Mouse (Mus musculus): ENCODE data around the gene Galnt16. TPM values are rescaled to one million over a fixed set of nuclear protein-coding genes. Genes with fewer than 3 reads are reported as not detected.

The Galnt16 gene
- 1 to 10 TPM; 2.0 to 3.0 TPM for total RNA-seq (2021)
- 3.0 and 3.4 TPM in 2 replicates for polyA plus RNA-seq (2012; rRNA removed)
- long read RNA-seq, partial matches to known transcripts = 0 of 3 reads
- long read RNA-seq, other reads (novel, unspliced or antisense) = 1 of 3 reads

- Histone ChIP-seq H3K27me3 (ENCODE audit: control insufficient read depth, insufficient read depth, low read length) (peaks cover 6% of the 10 kb centered on the region; the same call in 1 of the 2 replicates), H3K4me1 (ENCODE audit: control insufficient read depth, insufficient read depth, low read length) (no peaks in the 10 kb centered on the region; the same call in 1 of the 2 replicates), H3K4me3 (peak within 1 kb of the TSS; percentile 52), H3K9ac (ENCODE audit: low read depth, low read length) (peak within 1 kb of the TSS; percentile 71), H3K36me3 (ENCODE audit: control insufficient read depth, insufficient read depth, low read length) (no peaks in the 10 kb centered on the region), H3K79me2 (replicated peaks; ENCODE audit: control insufficient read depth, insufficient read depth, low read length) (no peaks in the 10 kb centered on the region), H3K27ac (no peak within 1 kb of the TSS)
- intact Hi-C loops (cut with DNase I) = no loop called here
- no peak for DNase-seq
- 18% methylated on average over 14 of the region's 14 CpGs for WGBS
- TF ChIP-seq CTCF (IDR thresholded peaks at IDR 0.05) (no peak), EP300 (IDR thresholded peaks at IDR 0.05; ENCODE audit: insufficient read depth, low read depth, low read length) (no peak), POLR2A (IDR thresholded peaks at IDR 0.05; ENCODE audit: insufficient read depth, low read depth, low read length) (no peak)
Observed at GRCm38 (mm10) chr12:80517977-80518376, at the start of gene Galnt16. Gene Galnt16, plus strand, starts transcription at chr12:80518277.

- Histone ChIP-seq H3K79me2 (replicated peaks; ENCODE audit: control insufficient read depth, insufficient read depth, low read length) (0 out of 2 replicates have a peak, but pooled peaks cover 2% of the 10 kb centered on the region), H3K36me3 (ENCODE audit: control insufficient read depth, insufficient read depth, low read length) (no peaks in the 10 kb centered on the region; the same call in 1 of the 2 replicates), H3K9ac (ENCODE audit: low read depth, low read length) (no peak overlapping the region; the same call in 1 of the 2 replicates), H3K27me3 (ENCODE audit: control insufficient read depth, insufficient read depth, low read length) (no peaks in the 10 kb centered on the region), H3K4me1 (ENCODE audit: control insufficient read depth, insufficient read depth, low read length) (no peaks in the 10 kb centered on the region), H3K4me3 (no peak overlapping the region), H3K27ac (peak overlapping the region; percentile 47)
- no peak for TF ChIP-seq EP300 (IDR thresholded peaks at IDR 0.05; ENCODE audit: insufficient read depth, low read depth, low read length)
- no peak for TF ChIP-seq POLR2A (IDR thresholded peaks at IDR 0.05; ENCODE audit: insufficient read depth, low read depth, low read length)
- no peak for TF ChIP-seq CTCF (IDR thresholded peaks at IDR 0.05)
- peak in 1 of 2 experiments; percentile 16 for DNase-seq
- intact Hi-C loops (cut with DNase I) = no loop called here
- WGBS = 53% methylated on average over 2 of the region's 2 CpGs
Observed at GRCm38 (mm10) chr12:80470206-80470605, 47.9 kb upstream of the Galnt16 start.

GRCm38 (mm10) chr12:80471926-80472325 lies 46.2 kb upstream of the Galnt16 start:
- TF ChIP-seq CTCF (IDR thresholded peaks at IDR 0.05) (no peak), EP300 (IDR thresholded peaks at IDR 0.05; ENCODE audit: insufficient read depth, low read depth, low read length) (no peak), POLR2A (IDR thresholded peaks at IDR 0.05; ENCODE audit: insufficient read depth, low read depth, low read length) (no peak)
- 43% methylated on average over 4 of the region's 4 CpGs for WGBS

GRCm38 (mm10) chr12:80473731-80474130 lies 44.3 kb upstream of the Galnt16 start:
- no peak overlapping the region for H3K4me3 ChIP-seq
- no peak for TF ChIP-seq EP300 (IDR thresholded peaks at IDR 0.05; ENCODE audit: insufficient read depth, low read depth, low read length)
- no peak for TF ChIP-seq POLR2A (IDR thresholded peaks at IDR 0.05; ENCODE audit: insufficient read depth, low read depth, low read length)
- TF ChIP-seq CTCF (IDR thresholded peaks at IDR 0.05) = no peak
- H3K79me2 ChIP-seq (replicated peaks; ENCODE audit: control insufficient read depth, insufficient read depth, low read length) = 0 out of 2 replicates have a peak, but pooled peaks cover 3% of the 10 kb centered on the region
- WGBS = 61% methylated on average over 3 of the region's 3 CpGs
- intact Hi-C loops (cut with DNase I) = no loop called here
- no peaks in the 10 kb centered on the region for H3K4me1 ChIP-seq (ENCODE audit: control insufficient read depth, insufficient read depth, low read length)
- DNase-seq = no peak
- H3K27me3 ChIP-seq (ENCODE audit: control insufficient read depth, insufficient read depth, low read length) = no peaks in the 10 kb centered on the region
- H3K9ac ChIP-seq (ENCODE audit: low read depth, low read length) = no peak overlapping the region
- peaks cover 2% of the 10 kb centered on the region; the same call in 1 of the 2 replicates for H3K36me3 ChIP-seq (ENCODE audit: control insufficient read depth, insufficient read depth, low read length)
- no peak overlapping the region for H3K27ac ChIP-seq

More at GRCm38 (mm10) chr12:80471926-80472325, 46.2 kb upstream of the Galnt16 start:
- peak in 1 of 2 experiments; percentile 22 for DNase-seq
- no peaks in the 10 kb centered on the region for H3K4me1 ChIP-seq (ENCODE audit: control insufficient read depth, insufficient read depth, low read length)
- peaks cover 2% of the 10 kb centered on the region; the same call in 1 of the 2 replicates for H3K36me3 ChIP-seq (ENCODE audit: control insufficient read depth, insufficient read depth, low read length)
- intact Hi-C loops (cut with DNase I) = no loop called here
- no peaks in the 10 kb centered on the region for H3K27me3 ChIP-seq (ENCODE audit: control insufficient read depth, insufficient read depth, low read length)
- no peak overlapping the region for H3K9ac ChIP-seq (ENCODE audit: low read depth, low read length)
- peak overlapping the region; percentile 76 for H3K27ac ChIP-seq
- no peak overlapping the region for H3K4me3 ChIP-seq
- 0 out of 2 replicates have a peak, but pooled peaks cover 3% of the 10 kb centered on the region for H3K79me2 ChIP-seq (replicated peaks; ENCODE audit: control insufficient read depth, insufficient read depth, low read length)

- Histone ChIP-seq H3K9ac (ENCODE audit: low read depth, low read length) (no peak overlapping the region), H3K27me3 (ENCODE audit: control insufficient read depth, insufficient read depth, low read length) (no peaks in the 10 kb centered on the region)
- intact Hi-C loops (cut with DNase I) = no loop called here
Observed at GRCm38 (mm10) chr12:80479986-80480385, 38.1 kb upstream of the Galnt16 start.

GRCm38 (mm10) chr12:80483397-80483796 lies 34.7 kb upstream of the Galnt16 start:
- 66% methylated on average over 3 of the region's 3 CpGs for WGBS
- no peak overlapping the region for H3K27ac ChIP-seq
- H3K4me1 ChIP-seq (ENCODE audit: control insufficient read depth, insufficient read depth, low read length) = no peaks in the 10 kb centered on the region
- H3K27me3 ChIP-seq (ENCODE audit: control insufficient read depth, insufficient read depth, low read length) = no peaks in the 10 kb centered on the region
- TF ChIP-seq POLR2A (IDR thresholded peaks at IDR 0.05; ENCODE audit: insufficient read depth, low read depth, low read length) (no peak), CTCF (IDR thresholded peaks at IDR 0.05) (0 out of 2 replicates have a peak, but pooled peaks have one; percentile 5)
- no peak for DNase-seq
- 0 out of 2 replicates have a peak, but pooled peaks cover 2% of the 10 kb centered on the region for H3K36me3 ChIP-seq (ENCODE audit: control insufficient read depth, insufficient read depth, low read length)
- H3K9ac ChIP-seq (ENCODE audit: low read depth, low read length) = no peak overlapping the region
- no peaks in the 10 kb centered on the region for H3K79me2 ChIP-seq (replicated peaks; ENCODE audit: control insufficient read depth, insufficient read depth, low read length)
- intact Hi-C loops (cut with DNase I) = no loop called here
- no peak overlapping the region for H3K4me3 ChIP-seq

More at GRCm38 (mm10) chr12:80479986-80480385, 38.1 kb upstream of the Galnt16 start:
- Histone ChIP-seq H3K36me3 (ENCODE audit: control insufficient read depth, insufficient read depth, low read length) (0 out of 2 replicates have a peak, but pooled peaks cover 3% of the 10 kb centered on the region), H3K27ac (no peak overlapping the region), H3K4me3 (no peak overlapping the region), H3K4me1 (ENCODE audit: control insufficient read depth, insufficient read depth, low read length) (no peaks in the 10 kb centered on the region), H3K79me2 (replicated peaks; ENCODE audit: control insufficient read depth, insufficient read depth, low read length) (0 out of 2 replicates have a peak, but pooled peaks cover 2% of the 10 kb centered on the region)
- WGBS = 57% methylated on average over 3 of the region's 3 CpGs
- no peak for DNase-seq
- TF ChIP-seq POLR2A (IDR thresholded peaks at IDR 0.05; ENCODE audit: insufficient read depth, low read depth, low read length) (no peak), CTCF (IDR thresholded peaks at IDR 0.05) (no peak), EP300 (IDR thresholded peaks at IDR 0.05; ENCODE audit: insufficient read depth, low read depth, low read length) (no peak)

Measured in heart, adult 2 months (tissue).